Mouse (Mus musculus): Measurements from ENCODE around the gene Erf. TPM values are rescaled to one million over a fixed set of nuclear protein-coding genes. Genes with fewer than 3 reads are reported as not detected.
"Not testable (repeated sequence)": the region's sequence is repeated elsewhere in the genome, so short reads cannot be mapped to it uniquely, and the experiment has no call there.

Gene Erf
- polyA plus RNA-seq, 1 experiment from 2014 or later, result 4.2 TPM

GRCm38 (mm10) chr7:25270652-25271633, 20.4 kb upstream of the Erf start:
- H3K9me3 ChIP-seq, result no peaks in the 10 kb centered on the region
- H3K4me3 ChIP-seq, result no peak overlapping the region
- H3K36me3 ChIP-seq, result peaks cover 40% of the 10 kb centered on the region
- WGBS, result 90% methylated on average over 35 of the region's 35 CpGs
- H3K4me1 ChIP-seq (replicated peaks), result peaks cover 67% of the 10 kb centered on the region
- H3K27ac ChIP-seq, result no peak overlapping the region
- no peaks in the 10 kb centered on the region for H3K27me3 ChIP-seq
- 0 out of 2 replicates have a peak overlapping the region, but pooled peaks have one; percentile 88 for H3K9ac ChIP-seq
- ATAC-seq (ENCODE audit: low FRiP score), result no peak
- H3K4me2 ChIP-seq, result peak overlapping the region; percentile 83

GRCm38 (mm10) chr7:25269545-25270271, 19.1 kb upstream of the Erf start:
- no peak for ATAC-seq (ENCODE audit: low FRiP score)
- Histone ChIP-seq H3K9ac (peak overlapping the region; percentile 88), H3K27me3 (peaks cover 5% of the 10 kb centered on the region; the same call in 1 of the 2 replicates), H3K9me3 (no peaks in the 10 kb centered on the region), H3K27ac (peak overlapping the region; percentile 6; the same call in 1 of the 2 replicates), H3K4me2 (peak overlapping the region; percentile 83), H3K36me3 (peaks cover 38% of the 10 kb centered on the region), H3K4me3 (peak overlapping the region; percentile 76), H3K4me1 (replicated peaks) (peaks cover 54% of the 10 kb centered on the region)
- WGBS, result 84% methylated on average over 8 of the region's 8 CpGs

- peaks cover 33% of the 10 kb centered on the region for H3K36me3 ChIP-seq
- 59% methylated on average over 4 of the region's 4 CpGs for WGBS
- H3K27ac ChIP-seq, result peak overlapping the region; percentile 91
- H3K9ac ChIP-seq, result peak overlapping the region; percentile 88
- no peak for ATAC-seq (ENCODE audit: low FRiP score)
- peaks cover 12% of the 10 kb centered on the region; the same call in 1 of the 2 replicates for H3K27me3 ChIP-seq
- H3K4me3 ChIP-seq, result peak overlapping the region; percentile 76
- no peaks in the 10 kb centered on the region for H3K9me3 ChIP-seq
- H3K4me1 ChIP-seq (replicated peaks), result peaks cover 48% of the 10 kb centered on the region
- peak overlapping the region; percentile 83 for H3K4me2 ChIP-seq
Measured at GRCm38 (mm10) chr7:25269029-25269428, 18.5 kb upstream of the Erf start.

- peak overlapping the region; percentile 88 for H3K9ac ChIP-seq
- H3K9me3 ChIP-seq, result no peaks in the 10 kb centered on the region
- peak overlapping the region; percentile 83 for H3K4me2 ChIP-seq
- H3K4me3 ChIP-seq, result peak overlapping the region; percentile 76
- 0 out of 2 replicates have a peak, but pooled peaks have one; percentile 0 for ATAC-seq (ENCODE audit: low FRiP score)
- peaks cover 43% of the 10 kb centered on the region for H3K4me1 ChIP-seq (replicated peaks)
- WGBS, result 2% methylated on average over 7 of the region's 7 CpGs
- peaks cover 14% of the 10 kb centered on the region; the same call in 1 of the 2 replicates for H3K27me3 ChIP-seq
- peak overlapping the region; percentile 91 for H3K27ac ChIP-seq
- H3K36me3 ChIP-seq, result peaks cover 29% of the 10 kb centered on the region
Measured at GRCm38 (mm10) chr7:25268588-25268987, 18.0 kb upstream of the Erf start.

- H3K4me2 ChIP-seq, result peak overlapping the region; percentile 83
- H3K27me3 ChIP-seq, result peaks cover 14% of the 10 kb centered on the region; the same call in 1 of the 2 replicates
- WGBS, result 0% methylated on average over 33 of the region's 33 CpGs
- peak overlapping the region; percentile 94 for H3K27ac ChIP-seq
- peaks cover 36% of the 10 kb centered on the region for H3K4me1 ChIP-seq (replicated peaks)
- peak; percentile 97 for ATAC-seq (ENCODE audit: low FRiP score)
- H3K36me3 ChIP-seq, result peaks cover 22% of the 10 kb centered on the region
- no peaks in the 10 kb centered on the region for H3K9me3 ChIP-seq
- peak overlapping the region; percentile 76 for H3K4me3 ChIP-seq
- H3K9ac ChIP-seq, result peak overlapping the region; percentile 88
Measured at GRCm38 (mm10) chr7:25267751-25268463, 17.3 kb upstream of the Erf start.

- peak; percentile 90 for ATAC-seq (ENCODE audit: low FRiP score)
- Histone ChIP-seq H3K4me3 (peak within 1 kb of the TSS; percentile 76), H3K27me3 (peaks cover 14% of the 10 kb centered on the region; the same call in 1 of the 2 replicates), H3K36me3 (peaks cover 16% of the 10 kb centered on the region), H3K9me3 (no peaks in the 10 kb centered on the region), H3K9ac (peak within 1 kb of the TSS; percentile 88), H3K4me1 (replicated peaks) (peaks cover 36% of the 10 kb centered on the region), H3K4me2 (peak within 1 kb of the TSS; percentile 83), H3K27ac (peak within 1 kb of the TSS; percentile 94)
- WGBS, result under 1% methylated on average over 29 of the region's 29 CpGs
Measured at GRCm38 (mm10) chr7:25267301-25267750, 16.8 kb upstream of the Erf start, which contains the start of gene Cic. Gene Cic (plus strand): TSS chr7:25267704.

- peak overlapping the region; percentile 56 for H3K4me2 ChIP-seq
- peaks cover 6% of the 10 kb centered on the region for H3K36me3 ChIP-seq
- no peaks in the 10 kb centered on the region for H3K9me3 ChIP-seq
- no peak overlapping the region; the same call in 1 of the 2 replicates for H3K4me3 ChIP-seq
- H3K27me3 ChIP-seq, result peaks cover 14% of the 10 kb centered on the region; the same call in 1 of the 2 replicates
- H3K4me1 ChIP-seq (replicated peaks), result peaks cover 31% of the 10 kb centered on the region
- 90% methylated on average over 8 of the region's 8 CpGs for WGBS
- H3K9ac ChIP-seq, result peak overlapping the region; percentile 56; the same call in 1 of the 2 replicates
- ATAC-seq (ENCODE audit: low FRiP score), result no peak
- H3K27ac ChIP-seq, result no peak overlapping the region
Measured at GRCm38 (mm10) chr7:25266180-25266962, 15.8 kb upstream of the Erf start.

GRCm38 (mm10) chr7:25265743-25266142, 15.2 kb upstream of the Erf start:
- H3K27me3 ChIP-seq, result peaks cover 14% of the 10 kb centered on the region; the same call in 1 of the 2 replicates
- H3K4me3 ChIP-seq; H3K9me3 ChIP-seq; H3K4me2 ChIP-seq; H3K36me3 ChIP-seq; H3K9ac ChIP-seq; H3K27ac ChIP-seq; ATAC-seq (ENCODE audit: low FRiP score): not testable (repeated sequence)
- WGBS, result 92% methylated on average over 5 of the region's 5 CpGs
- peaks cover 27% of the 10 kb centered on the region for H3K4me1 ChIP-seq (replicated peaks)

GRCm38 (mm10) chr7:25263968-25264870, 13.7 kb upstream of the Erf start:
- Histone ChIP-seq H3K27ac (no peak overlapping the region), H3K4me3 (no peak overlapping the region), H3K9me3 (no peaks in the 10 kb centered on the region), H3K36me3 (no peaks in the 10 kb centered on the region), H3K9ac (no peak overlapping the region; the same call in 1 of the 2 replicates), H3K4me2 (no peak overlapping the region), H3K27me3 (peaks cover 14% of the 10 kb centered on the region; the same call in 1 of the 2 replicates), H3K4me1 (replicated peaks) (peaks cover 11% of the 10 kb centered on the region)
- WGBS, result 24% methylated on average over 17 of the region's 17 CpGs
- no peak for ATAC-seq (ENCODE audit: low FRiP score)

- no peak for ATAC-seq (ENCODE audit: low FRiP score)
- 81% methylated on average over 1 of the region's 1 CpGs for WGBS
Measured at GRCm38 (mm10) chr7:25261896-25262295, 11.3 kb upstream of the Erf start.

More at GRCm38 (mm10) chr7:25261896-25262295, 11.3 kb upstream of the Erf start:
- no peaks in the 10 kb centered on the region for H3K9me3 ChIP-seq
- H3K4me1 ChIP-seq (replicated peaks), result peaks cover 3% of the 10 kb centered on the region
- no peak overlapping the region for H3K4me3 ChIP-seq
- H3K9ac ChIP-seq, result no peak overlapping the region
- peaks cover 14% of the 10 kb centered on the region; the same call in 1 of the 2 replicates for H3K27me3 ChIP-seq
- H3K27ac ChIP-seq, result no peak overlapping the region
- H3K4me2 ChIP-seq, result no peak overlapping the region
- no peaks in the 10 kb centered on the region for H3K36me3 ChIP-seq

Measured in hindbrain, embryonic 13.5 days (tissue).